Mouse (Mus musculus): Measurements from ENCODE around the gene Irf4. TPM values are rescaled to one million over a fixed set of nuclear protein-coding genes. Genes with fewer than 3 reads are reported as not detected.

The Irf4 gene
- polyA plus RNA-seq, 1 experiment from 2014 or later = 0.04 TPM

- no peak overlapping the region for H3K27ac ChIP-seq
- WGBS = 85% methylated on average over 10 of the region's 10 CpGs
Observed at GRCm38 (mm10) chr13:30754825-30755476, 5.9 kb downstream of the Irf4 start.

GRCm38 (mm10) chr13:30755577-30755976 is 6.6 kb downstream of the Irf4 start:
- peaks cover 24% of the 10 kb centered on the region for H3K27me3 ChIP-seq
- H3K4me1 ChIP-seq = peaks cover 3% of the 10 kb centered on the region
- H3K36me3 ChIP-seq (ENCODE audit: poor library complexity, severe bottlenecking) = no peaks in the 10 kb centered on the region
- no peaks in the 10 kb centered on the region for H3K9me3 ChIP-seq (replicated peaks)
- H3K4me3 ChIP-seq = no peak overlapping the region
- no peak for ATAC-seq
- 84% methylated on average over 3 of the region's 3 CpGs for WGBS
- H3K4me2 ChIP-seq = no peak overlapping the region
- no peak overlapping the region for H3K27ac ChIP-seq
- no peak overlapping the region for H3K9ac ChIP-seq

More at GRCm38 (mm10) chr13:30754825-30755476, 5.9 kb downstream of the Irf4 start:
- H3K27me3 ChIP-seq = peaks cover 31% of the 10 kb centered on the region
- no peak for ATAC-seq
- H3K9ac ChIP-seq = no peak overlapping the region
- H3K4me1 ChIP-seq = peaks cover 9% of the 10 kb centered on the region
- no peak overlapping the region for H3K4me2 ChIP-seq
- no peaks in the 10 kb centered on the region for H3K36me3 ChIP-seq (ENCODE audit: poor library complexity, severe bottlenecking)
- H3K4me3 ChIP-seq = no peak overlapping the region
- no peaks in the 10 kb centered on the region for H3K9me3 ChIP-seq (replicated peaks)

GRCm38 (mm10) chr13:30755998-30756639 is 7.1 kb downstream of the Irf4 start:
- Histone ChIP-seq H3K9ac (no peak overlapping the region), H3K36me3 (ENCODE audit: poor library complexity, severe bottlenecking) (no peaks in the 10 kb centered on the region), H3K9me3 (replicated peaks) (no peaks in the 10 kb centered on the region), H3K4me2 (no peak overlapping the region), H3K4me1 (no peaks in the 10 kb centered on the region), H3K4me3 (no peak overlapping the region), H3K27ac (no peak overlapping the region), H3K27me3 (peaks cover 19% of the 10 kb centered on the region)
- 75% methylated on average over 9 of the region's 9 CpGs for WGBS
- ATAC-seq = no peak

- 86% methylated on average over 14 of the region's 14 CpGs for WGBS
- ATAC-seq = no peak
- H3K4me2 ChIP-seq = no peak overlapping the region
Observed at GRCm38 (mm10) chr13:30757264-30757900, 8.4 kb downstream of the Irf4 start.

GRCm38 (mm10) chr13:30758789-30759381 is 9.9 kb downstream of the Irf4 start:
- Histone ChIP-seq H3K4me2 (no peak overlapping the region), H3K27ac (no peak overlapping the region), H3K27me3 (no peaks in the 10 kb centered on the region), H3K9ac (no peak overlapping the region), H3K4me1 (no peaks in the 10 kb centered on the region), H3K36me3 (ENCODE audit: poor library complexity, severe bottlenecking) (no peaks in the 10 kb centered on the region), H3K4me3 (no peak overlapping the region), H3K9me3 (replicated peaks) (no peaks in the 10 kb centered on the region)
- ATAC-seq = no peak
- 70% methylated on average over 11 of the region's 11 CpGs for WGBS

More at GRCm38 (mm10) chr13:30757264-30757900, 8.4 kb downstream of the Irf4 start:
- peaks cover 6% of the 10 kb centered on the region; the same call in 1 of the 2 replicates for H3K27me3 ChIP-seq
- H3K9me3 ChIP-seq (replicated peaks) = no peaks in the 10 kb centered on the region
- H3K36me3 ChIP-seq (ENCODE audit: poor library complexity, severe bottlenecking) = no peaks in the 10 kb centered on the region
- H3K9ac ChIP-seq = no peak overlapping the region
- H3K4me1 ChIP-seq = no peaks in the 10 kb centered on the region
- no peak overlapping the region for H3K4me3 ChIP-seq
- no peak overlapping the region for H3K27ac ChIP-seq

GRCm38 (mm10) chr13:30760374-30761090 is 11.5 kb downstream of the Irf4 start:
- Histone ChIP-seq H3K4me2 (no peak overlapping the region), H3K9ac (no peak overlapping the region), H3K4me1 (no peaks in the 10 kb centered on the region), H3K27ac (no peak overlapping the region), H3K9me3 (replicated peaks) (no peaks in the 10 kb centered on the region), H3K27me3 (no peaks in the 10 kb centered on the region), H3K4me3 (no peak overlapping the region), H3K36me3 (ENCODE audit: poor library complexity, severe bottlenecking) (no peaks in the 10 kb centered on the region)
- ATAC-seq = no peak
- WGBS = 77% methylated on average over 3 of the region's 3 CpGs

- Histone ChIP-seq H3K4me3 (no peak overlapping the region), H3K27me3 (no peaks in the 10 kb centered on the region), H3K9me3 (replicated peaks) (no peaks in the 10 kb centered on the region), H3K4me2 (no peak overlapping the region), H3K4me1 (no peaks in the 10 kb centered on the region), H3K27ac (no peak overlapping the region), H3K9ac (no peak overlapping the region), H3K36me3 (ENCODE audit: poor library complexity, severe bottlenecking) (no peaks in the 10 kb centered on the region)
- no peak for ATAC-seq
- WGBS = 91% methylated on average over 8 of the region's 8 CpGs
Observed at GRCm38 (mm10) chr13:30761151-30761631, 12.2 kb downstream of the Irf4 start.

- no peaks in the 10 kb centered on the region for H3K27me3 ChIP-seq
- H3K36me3 ChIP-seq (ENCODE audit: poor library complexity, severe bottlenecking) = no peaks in the 10 kb centered on the region
- no peaks in the 10 kb centered on the region for H3K4me1 ChIP-seq
- H3K4me2 ChIP-seq = no peak overlapping the region
- H3K9ac ChIP-seq = no peak overlapping the region
- H3K9me3 ChIP-seq (replicated peaks) = no peaks in the 10 kb centered on the region
- no peak overlapping the region for H3K27ac ChIP-seq
- H3K4me3 ChIP-seq = no peak overlapping the region
- no peak for ATAC-seq
- 82% methylated on average over 4 of the region's 4 CpGs for WGBS
Observed at GRCm38 (mm10) chr13:30762224-30762623, 13.2 kb downstream of the Irf4 start.

GRCm38 (mm10) chr13:30764014-30764740 is 15.2 kb downstream of the Irf4 start:
- Histone ChIP-seq H3K27me3 (no peaks in the 10 kb centered on the region), H3K27ac (no peak overlapping the region), H3K9ac (no peak overlapping the region), H3K4me2 (no peak overlapping the region), H3K4me3 (no peak overlapping the region), H3K36me3 (ENCODE audit: poor library complexity, severe bottlenecking) (no peaks in the 10 kb centered on the region), H3K9me3 (replicated peaks) (no peaks in the 10 kb centered on the region), H3K4me1 (no peaks in the 10 kb centered on the region)
- ATAC-seq = no peak
- WGBS = 81% methylated on average over 8 of the region's 8 CpGs

GRCm38 (mm10) chr13:30765906-30766305 is 16.9 kb downstream of the Irf4 start:
- H3K27me3 ChIP-seq = no peaks in the 10 kb centered on the region
- no peaks in the 10 kb centered on the region for H3K9me3 ChIP-seq (replicated peaks)
- H3K36me3 ChIP-seq (ENCODE audit: poor library complexity, severe bottlenecking) = no peaks in the 10 kb centered on the region
- H3K27ac ChIP-seq = no peak overlapping the region
- WGBS = 82% methylated on average over 5 of the region's 5 CpGs
- H3K4me2 ChIP-seq = no peak overlapping the region
- no peak for ATAC-seq
- no peak overlapping the region for H3K4me3 ChIP-seq
- no peaks in the 10 kb centered on the region for H3K4me1 ChIP-seq
- no peak overlapping the region for H3K9ac ChIP-seq

Data from forebrain, embryonic 13.5 days (tissue).